In genomic region chr15:79527192-79527591, GRCm38 (mm10) we compare ENCODE assay signal across 15 mouse cellular contexts. TPM values are rescaled to one million over a fixed set of nuclear protein-coding genes. Genes with fewer than 3 reads are reported as not detected.
DNase-seq lines count a peak whose midpoint lies in the region; ATAC-seq and TF ChIP-seq lines count a peak whose summit lies in the region.
"Had no signal": no experiment of that assay in that cellular context is flagged by ENCODE, and none has a peak within 500 bp of the region (broad histone marks: within the 10 kb centered on the region; RNA-seq: fewer than 3 reads in every experiment).

No protein-coding gene starts in this region.

- no peak overlapping the region for H3K4me3 ChIP-seq in forebrain, postnatal 0 days (ENCODE audit: low read depth, low read length)
- H3K4me3 ChIP-seq in forebrain, embryonic 11.5 days (ENCODE audit: low read depth, low read length), result no peak overlapping the region
- no peak overlapping the region for H3K4me3 ChIP-seq in liver, embryonic 16.5 days (ENCODE audit: low read depth, low read length)
- no peak overlapping the region for H3K4me3 ChIP-seq in liver, postnatal 0 days (ENCODE audit: low read depth, low read length)
- no peak overlapping the region for H3K4me3 ChIP-seq in embryonic facial prominence, embryonic 15.5 days (replicated peaks)
- H3K4me3 ChIP-seq: hindbrain, embryonic 15.5 days; liver, embryonic 13.5 days had no signal

- no peaks in the 10 kb centered on the region for H3K27me3 ChIP-seq in forebrain, postnatal 0 days (ENCODE audit: insufficient read depth, low read length)
- no peaks in the 10 kb centered on the region for H3K27me3 ChIP-seq in forebrain, embryonic 11.5 days (ENCODE audit: control insufficient read depth, insufficient read depth, low read length)
- H3K27me3 ChIP-seq in liver, embryonic 16.5 days (ENCODE audit: control insufficient read depth, insufficient read depth, low read depth, low read length), result no peaks in the 10 kb centered on the region
- no peaks in the 10 kb centered on the region for H3K27me3 ChIP-seq in liver, postnatal 0 days (ENCODE audit: insufficient read depth, low read length)
- H3K27me3 ChIP-seq in embryonic facial prominence, embryonic 15.5 days, result no peaks in the 10 kb centered on the region
- H3K27me3 ChIP-seq: hindbrain, embryonic 15.5 days; liver, embryonic 13.5 days had no signal

- H3K27ac ChIP-seq in forebrain, postnatal 0 days (ENCODE audit: low read depth, low read length), result no peak overlapping the region
- no peak overlapping the region for H3K27ac ChIP-seq in forebrain, embryonic 11.5 days (ENCODE audit: low read depth, low read length)
- no peak overlapping the region for H3K27ac ChIP-seq in liver, embryonic 16.5 days (ENCODE audit: low read length)
- H3K27ac ChIP-seq in liver, postnatal 0 days (ENCODE audit: low read depth), result no peak overlapping the region
- H3K27ac ChIP-seq in embryonic facial prominence, embryonic 15.5 days (replicated peaks), result peak overlapping the region; percentile 2; the same call in 1 of the 2 replicates
- H3K27ac ChIP-seq: hindbrain, embryonic 15.5 days; liver, embryonic 13.5 days had no signal

- no peaks in the 10 kb centered on the region for H3K4me1 ChIP-seq in forebrain, postnatal 0 days (ENCODE audit: insufficient read depth)
- H3K4me1 ChIP-seq in forebrain, embryonic 11.5 days (replicated peaks; ENCODE audit: control insufficient read depth, insufficient read depth, low read length), result no peaks in the 10 kb centered on the region
- H3K4me1 ChIP-seq in liver, embryonic 16.5 days (ENCODE audit: control insufficient read depth, low read depth, low read length), result peaks cover 8% of the 10 kb centered on the region
- H3K4me1 ChIP-seq in liver, postnatal 0 days (ENCODE audit: insufficient read depth), result peaks cover 4% of the 10 kb centered on the region; the same call in 1 of the 2 replicates
- peaks cover 12% of the 10 kb centered on the region; the same call in 1 of the 2 replicates for H3K4me1 ChIP-seq in embryonic facial prominence, embryonic 15.5 days
- H3K4me1 ChIP-seq: hindbrain, embryonic 15.5 days had no signal

- WGBS in forebrain, postnatal 0 days, result 82% methylated on average over 4 of the region's 4 CpGs
- 85% methylated on average over 4 of the region's 4 CpGs for WGBS in forebrain, embryonic 11.5 days
- 82% methylated on average over 4 of the region's 4 CpGs for WGBS in liver, embryonic 16.5 days (ENCODE audit: insufficient replicate concordance)
- 75% methylated on average over 4 of the region's 4 CpGs for WGBS in liver, postnatal 0 days (ENCODE audit: insufficient replicate concordance)
- 73% methylated on average over 4 of the region's 4 CpGs for WGBS in embryonic facial prominence, embryonic 15.5 days

- peak; percentile 17; the same call in 1 of the 2 replicates for ATAC-seq in forebrain, postnatal 0 days
- ATAC-seq in forebrain, embryonic 11.5 days (replicated peaks; ENCODE audit: low FRiP score), result no peak; the same call in 1 of the 2 replicates
- peak; percentile 8; the same call in 1 of the 2 replicates for ATAC-seq in liver, embryonic 16.5 days (ENCODE audit: low read depth)
- ATAC-seq in liver, postnatal 0 days, result no peak
- ATAC-seq in embryonic facial prominence, embryonic 15.5 days (ENCODE audit: insufficient number of reproducible peaks, low FRiP score, low TSS enrichment, low read depth), result no peak
- ATAC-seq in erythroblast, adult 5-6 weeks (replicated peaks; ENCODE audit: low FRiP score, poor library complexity, severe bottlenecking), result no peak

- TF ChIP-seq EP300 in liver, postnatal 0 days (IDR thresholded peaks at IDR 0.05; ENCODE audit: low read depth), result no peak

- no peak for TF ChIP-seq CTCF in forebrain, postnatal 0 days (IDR thresholded peaks at IDR 0.05; ENCODE audit: low read depth)
- TF ChIP-seq CTCF in liver, postnatal 0 days (IDR thresholded peaks at IDR 0.05; ENCODE audit: low read depth), result no peak

- no peak overlapping the region for H3K4me2 ChIP-seq in forebrain, postnatal 0 days (ENCODE audit: low read depth)
- no peak overlapping the region for H3K4me2 ChIP-seq in forebrain, embryonic 11.5 days (ENCODE audit: low read depth, low read length, severe bottlenecking)
- no peak overlapping the region for H3K4me2 ChIP-seq in liver, embryonic 16.5 days (ENCODE audit: low read depth, low read length)
- no peak overlapping the region for H3K4me2 ChIP-seq in liver, postnatal 0 days (ENCODE audit: low read depth, low read length)
- no peak overlapping the region for H3K4me2 ChIP-seq in embryonic facial prominence, embryonic 15.5 days (replicated peaks)
- H3K4me2 ChIP-seq: heart, embryonic 11.5 days; hindbrain, embryonic 15.5 days; liver, embryonic 13.5 days had no signal

- peaks cover 53% of the 10 kb centered on the region for H3K36me3 ChIP-seq in forebrain, postnatal 0 days (ENCODE audit: insufficient read depth)
- peaks cover 22% of the 10 kb centered on the region for H3K36me3 ChIP-seq in forebrain, embryonic 11.5 days (ENCODE audit: control insufficient read depth, insufficient read depth, low read length)
- peaks cover 44% of the 10 kb centered on the region for H3K36me3 ChIP-seq in liver, embryonic 16.5 days (ENCODE audit: control insufficient read depth, insufficient read depth)
- H3K36me3 ChIP-seq in liver, postnatal 0 days (replicated peaks; ENCODE audit: insufficient read depth, low read length), result peaks cover 55% of the 10 kb centered on the region
- H3K36me3 ChIP-seq in embryonic facial prominence, embryonic 15.5 days, result peaks cover 97% of the 10 kb centered on the region

- no peak for DNase-seq in forebrain, postnatal 0 days
- DNase-seq in forebrain, embryonic 11.5 days (ENCODE audit: low spot score), result no peak
- no peak for DNase-seq in liver, postnatal 0 days
- peak; percentile 73 for DNase-seq in cerebellum, adult 11-12 months
- no peak for DNase-seq in adrenal gland, postnatal 4 days (ENCODE audit: low spot score in 2 of 2)
- DNase-seq: kidney, postnatal 14 days; liver, embryonic 13.5 days had no signal

- no peak overlapping the region for H3K9ac ChIP-seq in forebrain, postnatal 0 days
- no peak overlapping the region for H3K9ac ChIP-seq in forebrain, embryonic 11.5 days (ENCODE audit: low read length)
- no peak overlapping the region for H3K9ac ChIP-seq in liver, embryonic 16.5 days (ENCODE audit: low read depth, low read length)
- no peak overlapping the region for H3K9ac ChIP-seq in liver, postnatal 0 days (replicated peaks)
- no peak overlapping the region for H3K9ac ChIP-seq in embryonic facial prominence, embryonic 15.5 days
- H3K9ac ChIP-seq: hindbrain, embryonic 15.5 days; liver, embryonic 13.5 days had no signal

- no peaks in the 10 kb centered on the region for H3K9me3 ChIP-seq in forebrain, postnatal 0 days (ENCODE audit: low read length)
- no peaks in the 10 kb centered on the region for H3K9me3 ChIP-seq in forebrain, embryonic 11.5 days (ENCODE audit: control insufficient read depth, low read length)
- H3K9me3 ChIP-seq in liver, embryonic 16.5 days (replicated peaks; ENCODE audit: control insufficient read depth, low read length), result no peaks in the 10 kb centered on the region
- no peaks in the 10 kb centered on the region for H3K9me3 ChIP-seq in liver, postnatal 0 days (ENCODE audit: low read length)
- H3K9me3 ChIP-seq in embryonic facial prominence, embryonic 15.5 days (replicated peaks), result no peaks in the 10 kb centered on the region
- H3K9me3 ChIP-seq: hindbrain, embryonic 15.5 days; liver, embryonic 13.5 days had no signal

RNA-seq across cellular contexts. Expression of gene Kdelr3, which starts 11.0 kb away (rescaled TPM):
- total RNA-seq in forebrain, postnatal 0 days (2014; rRNA removed), result 3.1 and 5.6 TPM in 2 replicates
- 5.3 and 6.8 TPM in 2 replicates for polyA plus RNA-seq in forebrain, postnatal 0 days (2015; fragmentation: Nextera tagmentation; extraction: Ambion mirVana)
- polyA plus RNA-seq in forebrain, embryonic 11.5 days (2014; fragmentation: Nextera tagmentation; extraction: Ambion mirVana), result 9.7 and 10.3 TPM in 2 replicates
- 5.0 and 5.2 TPM in 2 replicates for polyA plus RNA-seq in liver, embryonic 16.5 days (2015; fragmentation: Nextera tagmentation; extraction: Ambion mirVana)
- 3.4 and 3.5 TPM in 2 replicates for polyA plus RNA-seq in liver, postnatal 0 days (2015; fragmentation: Nextera tagmentation; extraction: Ambion mirVana)
- 168 and 178 TPM in 2 replicates for polyA plus RNA-seq in embryonic facial prominence, embryonic 15.5 days (2015; fragmentation: Nextera tagmentation; extraction: Ambion mirVana)
- not detected in 2 replicates for total RNA-seq in erythroblast, adult 5-6 weeks (2015; ENCODE audit: low replicate concordance)
- not detected in 2 replicates for total RNA-seq in erythroblast, adult 5-6 weeks (2017; ENCODE audit: low replicate concordance)
- 10 to 100 TPM; 13.0 to 13.2 TPM for total RNA-seq in adrenal gland, postnatal 4 days (2021)
- total RNA-seq: megakaryocyte-erythroid progenitor cell, adult 5-6 weeks had no signal

RNA-seq across cellular contexts. Expression of gene Ddx17, which starts 19.3 kb away (rescaled TPM):
- 373 and 392 TPM in 2 replicates for total RNA-seq in forebrain, postnatal 0 days (2014; rRNA removed)
- 21.5 and 26.5 TPM in 2 replicates for polyA plus RNA-seq in forebrain, postnatal 0 days (2015; fragmentation: Nextera tagmentation; extraction: Ambion mirVana)
- polyA plus RNA-seq in forebrain, embryonic 11.5 days (2014; fragmentation: Nextera tagmentation; extraction: Ambion mirVana), result 109 TPM in 2 replicates
- polyA plus RNA-seq in liver, embryonic 16.5 days (2015; fragmentation: Nextera tagmentation; extraction: Ambion mirVana), result 11.3 TPM in 2 replicates
- 9.3 and 9.7 TPM in 2 replicates for polyA plus RNA-seq in liver, postnatal 0 days (2015; fragmentation: Nextera tagmentation; extraction: Ambion mirVana)
- polyA plus RNA-seq in embryonic facial prominence, embryonic 15.5 days (2015; fragmentation: Nextera tagmentation; extraction: Ambion mirVana), result 48.5 and 55.1 TPM in 2 replicates
- 58.0 and 58.7 TPM in 2 replicates for total RNA-seq in erythroblast, adult 5-6 weeks (2015; ENCODE audit: low replicate concordance)
- 96.5 and 123 TPM in 2 replicates for total RNA-seq in erythroblast, adult 5-6 weeks (2017; ENCODE audit: low replicate concordance)
- 100 to 1,000 TPM; 457 to 487 TPM for total RNA-seq in adrenal gland, postnatal 4 days (2021)

RNA-seq across cellular contexts. Expression of gene Kcnj4, which starts 22.2 kb away (rescaled TPM):
- total RNA-seq in forebrain, postnatal 0 days (2014; rRNA removed), result 17.3 and 17.8 TPM in 2 replicates
- polyA plus RNA-seq in forebrain, postnatal 0 days (2015; fragmentation: Nextera tagmentation; extraction: Ambion mirVana), result 0.99 and 1.1 TPM in 2 replicates
- not detected in 2 replicates for polyA plus RNA-seq in forebrain, embryonic 11.5 days (2014; fragmentation: Nextera tagmentation; extraction: Ambion mirVana)
- not detected in 2 replicates for polyA plus RNA-seq in liver, embryonic 16.5 days (2015; fragmentation: Nextera tagmentation; extraction: Ambion mirVana)
- polyA plus RNA-seq in liver, postnatal 0 days (2015; fragmentation: Nextera tagmentation; extraction: Ambion mirVana), result not detected in 2 replicates
- 0.14 and 0.15 TPM in 2 replicates for polyA plus RNA-seq in embryonic facial prominence, embryonic 15.5 days (2015; fragmentation: Nextera tagmentation; extraction: Ambion mirVana)
- not detected in 2 replicates for total RNA-seq in erythroblast, adult 5-6 weeks (2015; ENCODE audit: low replicate concordance)
- not detected in 2 replicates for total RNA-seq in erythroblast, adult 5-6 weeks (2017; ENCODE audit: low replicate concordance)
- total RNA-seq in adrenal gland, postnatal 4 days (2021), result under 1 TPM; 0.22 to 0.28 TPM
- total RNA-seq: megakaryocyte-erythroid progenitor cell, adult 5-6 weeks had no signal
- polyA plus RNA-seq: heart, embryonic 11.5 days; hindbrain, embryonic 15.5 days; liver, embryonic 13.5 days; small intestine, adult 2 months; thymus, postnatal 0 days had no signal

Comparison
In these comparisons a context has a peak if more than half of its experiments do, and no peak if none do; other contexts are left out.
1. ATAC-seq: peak in forebrain, postnatal 0 days (single experiment) and liver, embryonic 16.5 days (single experiment); none in forebrain, embryonic 11.5 days (single experiment), liver, postnatal 0 days (single experiment), embryonic facial prominence, embryonic 15.5 days (single experiment) and erythroblast, adult 5-6 weeks (single experiment).
2. RNA of gene Kdelr3, which starts 11.0 kb away (polyA plus RNA-seq): 168 to 178 TPM in embryonic facial prominence, embryonic 15.5 days; 9.7 to 10.3 TPM in forebrain, embryonic 11.5 days, 5.3 to 6.8 TPM in forebrain, postnatal 0 days, 5.0 to 5.2 TPM in liver, embryonic 16.5 days and 3.4 to 3.5 TPM in liver, postnatal 0 days; every median in the first group is over 10 times any median in the second.